Mouse (Mus musculus): Measurements from ENCODE around the gene Eva1c. TPM values are rescaled to one million over a fixed set of nuclear protein-coding genes. Genes with fewer than 3 reads are reported as not detected.

The Eva1c gene
- polyA plus RNA-seq, 1 experiment from 2014 or later, result 2.5 TPM

- H3K27me3 ChIP-seq (replicated peaks), result no peaks in the 10 kb centered on the region
- no peak overlapping the region for H3K27ac ChIP-seq
- H3K4me2 ChIP-seq, result no peak overlapping the region
- ATAC-seq (replicated peaks), result no peak
- no peak overlapping the region for H3K9ac ChIP-seq
- 30% methylated on average over 5 of the region's 5 CpGs for WGBS
- H3K4me1 ChIP-seq, result no peaks in the 10 kb centered on the region
- H3K9me3 ChIP-seq, result no peaks in the 10 kb centered on the region
- no peak overlapping the region for H3K4me3 ChIP-seq
- H3K36me3 ChIP-seq (replicated peaks), result no peaks in the 10 kb centered on the region
These were observed 76.8 kb downstream of the Eva1c start for GRCm38 (mm10) chr16:90903300-90903699.

DNA sequence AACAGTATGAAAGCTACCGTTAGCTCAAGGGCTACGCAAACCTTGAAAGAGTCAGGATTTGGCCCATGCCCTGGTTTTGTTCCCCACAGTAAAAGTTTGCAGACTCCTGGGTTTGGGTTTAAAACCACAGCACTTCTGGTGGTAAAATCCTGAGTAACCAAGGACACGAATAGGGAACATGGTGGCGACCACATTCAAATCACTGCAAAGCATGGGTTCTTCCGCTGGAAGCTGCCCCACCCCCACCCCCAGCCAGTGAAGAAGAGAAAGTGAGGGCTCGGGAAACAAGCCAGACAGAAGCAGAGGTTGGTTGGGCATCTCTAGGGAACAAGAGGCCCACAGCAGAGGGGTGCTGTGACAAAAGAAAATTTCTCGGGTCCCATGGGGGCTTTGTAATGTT, 80.7 kb downstream of the Eva1c start:
- no peaks in the 10 kb centered on the region for H3K36me3 ChIP-seq (replicated peaks)
- H3K27ac ChIP-seq, result no peak overlapping the region
- no peaks in the 10 kb centered on the region for H3K9me3 ChIP-seq
- H3K4me2 ChIP-seq, result no peak overlapping the region
- ATAC-seq (replicated peaks), result no peak
- H3K4me3 ChIP-seq, result no peak overlapping the region
- 75% methylated on average over 7 of the region's 7 CpGs for WGBS
- no peaks in the 10 kb centered on the region for H3K4me1 ChIP-seq
- no peaks in the 10 kb centered on the region for H3K27me3 ChIP-seq (replicated peaks)
- no peak overlapping the region for H3K9ac ChIP-seq

DNA sequence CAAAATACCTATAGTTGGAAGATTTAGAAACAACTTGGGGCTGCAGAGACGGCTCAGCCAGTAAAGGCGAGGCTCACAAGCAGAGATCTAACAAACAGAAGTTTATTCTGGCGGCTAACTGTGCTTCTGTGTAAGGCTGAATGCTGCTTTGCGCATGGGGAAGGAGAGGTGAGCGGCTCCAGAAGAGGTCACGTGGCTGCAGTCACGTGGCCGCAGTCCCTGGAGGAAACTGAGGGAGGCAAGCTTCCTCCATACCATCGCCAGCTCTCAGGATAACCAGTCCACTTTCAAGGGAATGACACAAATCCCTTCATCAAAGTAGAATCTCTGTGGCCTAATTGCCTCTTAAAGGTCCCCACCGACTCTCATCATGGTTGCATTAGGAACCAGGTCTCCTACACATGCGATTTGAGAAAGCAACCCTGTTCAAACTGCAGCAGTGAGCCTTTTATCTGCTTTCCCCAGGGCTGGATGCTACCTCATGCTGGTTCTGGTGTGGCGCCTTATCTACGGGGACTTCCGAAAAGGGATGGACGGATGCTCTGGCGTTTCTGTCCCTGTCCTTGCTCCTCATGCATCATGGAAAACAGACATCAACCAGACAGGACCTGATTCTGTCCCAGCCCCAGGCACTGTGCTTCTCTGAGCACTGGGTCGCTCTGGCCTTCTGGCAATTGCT, 84.5 kb downstream of the Eva1c start:
- 86% methylated on average over 17 of the region's 17 CpGs for WGBS
- Histone ChIP-seq H3K27me3 (replicated peaks) (no peaks in the 10 kb centered on the region), H3K36me3 (replicated peaks) (no peaks in the 10 kb centered on the region), H3K4me3 (no peak overlapping the region), H3K9me3 (no peaks in the 10 kb centered on the region), H3K4me2 (no peak overlapping the region), H3K9ac (no peak overlapping the region), H3K4me1 (peaks cover 2% of the 10 kb centered on the region; the same call in 1 of the 2 replicates), H3K27ac (no peak overlapping the region)
- ATAC-seq (replicated peaks), result no peak

- no peaks in the 10 kb centered on the region for H3K9me3 ChIP-seq
- H3K9ac ChIP-seq, result no peak overlapping the region
- no peak for ATAC-seq (replicated peaks)
- no peak overlapping the region for H3K4me3 ChIP-seq
- no peak overlapping the region for H3K27ac ChIP-seq
- no peak overlapping the region for H3K4me2 ChIP-seq
- 87% methylated on average over 13 of the region's 13 CpGs for WGBS
- H3K4me1 ChIP-seq, result peaks cover 2% of the 10 kb centered on the region; the same call in 1 of the 2 replicates
- no peaks in the 10 kb centered on the region for H3K36me3 ChIP-seq (replicated peaks)
- H3K27me3 ChIP-seq (replicated peaks), result no peaks in the 10 kb centered on the region
These were observed 85.2 kb downstream of the Eva1c start for GRCm38 (mm10) chr16:90911766-90912165.

- no peak overlapping the region for H3K4me3 ChIP-seq
- H3K36me3 ChIP-seq (replicated peaks), result no peaks in the 10 kb centered on the region
- H3K9ac ChIP-seq, result no peak overlapping the region
- no peak for ATAC-seq (replicated peaks)
- no peaks in the 10 kb centered on the region for H3K9me3 ChIP-seq
- no peak overlapping the region for H3K27ac ChIP-seq
- no peaks in the 10 kb centered on the region for H3K27me3 ChIP-seq (replicated peaks)
- 36% methylated on average over 12 of the region's 12 CpGs for WGBS
- no peak overlapping the region for H3K4me2 ChIP-seq
- H3K4me1 ChIP-seq, result peaks cover 2% of the 10 kb centered on the region; the same call in 1 of the 2 replicates
These were observed 89.5 kb downstream of the Eva1c start for GRCm38 (mm10) chr16:90916040-90916481.

DNA sequence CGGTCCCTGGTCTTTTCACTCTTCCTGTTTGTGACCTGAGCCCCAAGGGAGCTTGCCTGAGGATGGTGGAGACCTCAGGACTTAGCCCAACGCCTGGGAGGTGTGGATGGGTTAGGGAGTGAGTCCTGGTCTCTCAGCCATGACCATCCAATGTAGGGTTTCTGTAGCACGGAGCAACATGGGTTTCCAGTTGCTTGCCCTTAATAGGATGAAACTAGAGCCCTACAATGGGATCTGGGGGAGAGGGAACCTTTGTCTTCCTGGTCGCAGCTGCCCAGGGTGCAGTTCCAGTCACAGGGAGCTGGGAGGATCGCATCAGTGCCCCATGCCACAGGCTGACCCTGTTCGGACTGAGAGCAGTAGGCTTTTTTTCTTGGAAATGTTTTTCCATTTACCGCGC, 90.6 kb downstream of the Eva1c start:
- Histone ChIP-seq H3K9me3 (no peaks in the 10 kb centered on the region), H3K4me2 (no peak overlapping the region), H3K27ac (no peak overlapping the region), H3K36me3 (replicated peaks) (no peaks in the 10 kb centered on the region), H3K4me3 (no peak overlapping the region), H3K27me3 (replicated peaks) (no peaks in the 10 kb centered on the region), H3K4me1 (peaks cover 2% of the 10 kb centered on the region; the same call in 1 of the 2 replicates), H3K9ac (no peak overlapping the region)
- 72% methylated on average over 8 of the region's 8 CpGs for WGBS
- ATAC-seq (replicated peaks), result no peak

GRCm38 (mm10) chr16:90921471-90922159, 95.1 kb downstream of the Eva1c start:
- Histone ChIP-seq H3K27me3 (replicated peaks) (no peaks in the 10 kb centered on the region), H3K4me2 (no peak overlapping the region), H3K9ac (no peak overlapping the region), H3K4me3 (no peak overlapping the region), H3K9me3 (no peaks in the 10 kb centered on the region), H3K36me3 (replicated peaks) (no peaks in the 10 kb centered on the region), H3K27ac (no peak overlapping the region), H3K4me1 (no peaks in the 10 kb centered on the region)
- 51% methylated on average over 10 of the region's 10 CpGs for WGBS
- no peak for ATAC-seq (replicated peaks)

DNA sequence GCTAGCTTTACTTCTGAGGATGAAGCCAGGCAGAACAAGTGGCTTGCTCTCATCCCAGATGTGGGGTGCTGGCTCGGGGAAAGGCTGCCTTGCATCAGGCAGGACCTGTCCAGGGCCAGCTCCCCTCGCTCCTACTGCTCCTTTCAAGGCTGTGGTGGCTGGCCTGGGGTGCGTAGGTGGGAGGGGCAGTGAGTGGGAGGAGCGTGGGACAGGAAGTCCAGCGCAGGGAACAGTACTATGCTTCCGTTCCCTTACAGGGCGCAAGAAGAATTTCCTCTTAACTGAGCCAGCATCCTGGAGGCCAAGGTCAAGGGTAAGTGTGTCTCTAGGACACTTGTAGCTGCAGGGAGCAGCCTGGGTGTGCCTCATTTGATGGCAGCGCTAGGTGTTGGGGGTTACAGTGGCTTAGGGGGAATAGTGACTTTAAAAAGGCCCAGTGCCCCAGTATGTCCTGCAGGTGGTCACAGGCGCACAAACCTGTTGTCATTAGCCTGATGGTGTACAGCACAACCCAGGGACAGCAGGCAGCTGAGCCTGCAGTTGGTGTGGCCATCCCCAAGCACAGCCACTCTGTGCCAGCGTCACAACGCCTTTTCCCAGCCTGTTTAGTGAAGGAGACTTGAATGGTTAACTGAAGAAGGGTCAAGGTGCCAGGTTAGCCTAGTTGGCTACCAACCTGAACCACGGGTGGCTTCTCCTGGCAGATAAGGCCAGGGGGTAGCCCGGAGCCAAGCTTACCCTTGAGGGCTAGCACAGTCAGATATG, 98.3 kb downstream of the Eva1c start:
- no peaks in the 10 kb centered on the region; the same call in 1 of the 2 replicates for H3K36me3 ChIP-seq (replicated peaks)
- no peaks in the 10 kb centered on the region for H3K27me3 ChIP-seq (replicated peaks)
- 88% methylated on average over 13 of the region's 13 CpGs for WGBS
- ATAC-seq (replicated peaks), result 0 out of 2 replicates have a peak, but pooled peaks have one; percentile 15
- H3K9ac ChIP-seq, result no peak overlapping the region
- no peak overlapping the region for H3K27ac ChIP-seq
- no peaks in the 10 kb centered on the region for H3K9me3 ChIP-seq
- H3K4me1 ChIP-seq, result no peaks in the 10 kb centered on the region
- no peak overlapping the region for H3K4me2 ChIP-seq
- no peak overlapping the region for H3K4me3 ChIP-seq

- Histone ChIP-seq H3K27me3 (replicated peaks) (no peaks in the 10 kb centered on the region), H3K9me3 (no peaks in the 10 kb centered on the region), H3K36me3 (replicated peaks) (no peaks in the 10 kb centered on the region; the same call in 1 of the 2 replicates), H3K4me2 (no peak overlapping the region), H3K4me1 (no peaks in the 10 kb centered on the region), H3K9ac (no peak overlapping the region), H3K27ac (no peak overlapping the region), H3K4me3 (no peak overlapping the region)
- ATAC-seq (replicated peaks), result peak; percentile 59; the same call in 1 of the 2 replicates
- 28% methylated on average over 5 of the region's 5 CpGs for WGBS
These were observed 98.9 kb downstream of the Eva1c start for GRCm38 (mm10) chr16:90925461-90925860.

DNA sequence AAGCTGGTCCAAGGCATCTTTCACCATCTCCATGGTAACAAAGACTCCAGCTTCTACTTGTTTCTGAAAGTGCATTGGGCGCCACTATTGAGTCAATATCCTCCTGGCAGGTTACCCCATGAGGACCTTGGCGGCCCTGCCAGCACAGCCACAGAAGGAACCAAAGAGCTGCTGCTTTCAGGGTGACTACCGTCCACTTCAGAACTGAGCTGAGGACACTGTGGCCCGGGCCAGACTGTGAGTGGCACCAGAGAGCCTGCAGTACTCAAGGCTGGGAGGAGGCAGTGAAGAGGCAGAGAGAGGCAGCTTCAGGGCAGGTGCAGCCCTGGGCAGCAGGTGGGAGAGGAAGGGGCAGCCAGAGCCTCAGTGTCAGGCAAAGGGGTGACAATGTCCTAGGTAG, 100.9 kb downstream of the Eva1c start:
- Histone ChIP-seq H3K4me3 (no peak overlapping the region), H3K4me2 (no peak overlapping the region), H3K36me3 (replicated peaks) (no peaks in the 10 kb centered on the region; the same call in 1 of the 2 replicates), H3K27ac (no peak overlapping the region), H3K27me3 (replicated peaks) (no peaks in the 10 kb centered on the region), H3K4me1 (no peaks in the 10 kb centered on the region), H3K9me3 (no peaks in the 10 kb centered on the region), H3K9ac (no peak overlapping the region)
- WGBS, result 81% methylated on average over 4 of the region's 4 CpGs
- no peak for ATAC-seq (replicated peaks)

- peak overlapping the region; percentile 89 for H3K4me3 ChIP-seq
- peaks cover 15% of the 10 kb centered on the region for H3K4me1 ChIP-seq
- no peaks in the 10 kb centered on the region for H3K27me3 ChIP-seq (replicated peaks)
- peak overlapping the region; percentile 85 for H3K4me2 ChIP-seq
- no peak for ATAC-seq (replicated peaks)
- peak overlapping the region; percentile 79 for H3K9ac ChIP-seq
- 26% methylated on average over 13 of the region's 13 CpGs for WGBS
- peak overlapping the region; percentile 90; the same call in 1 of the 2 replicates for H3K27ac ChIP-seq
- no peaks in the 10 kb centered on the region for H3K9me3 ChIP-seq
- peaks cover 12% of the 10 kb centered on the region for H3K36me3 ChIP-seq (replicated peaks)
These were observed 107.1 kb downstream of the Eva1c start for GRCm38 (mm10) chr16:90933534-90934176.
